Mouse (Mus musculus): ENCODE measurements at regions not wholly inside any gene's neighbourhood (a gene's known extent, or its start where the extent isn't known, plus 50 kb on each side); places are given as distances from the start of the nearest gene placed in this dataset.

GRCm38 (mm10) chr11:84634990-84635389 lies 109.7 kb upstream of the Lhx1 start:
- H3K4me2 ChIP-seq (replicated peaks), result no peak overlapping the region
- no peak overlapping the region for H3K4me3 ChIP-seq (replicated peaks)
- no peaks in the 10 kb centered on the region for H3K36me3 ChIP-seq
- no peaks in the 10 kb centered on the region for H3K9me3 ChIP-seq (replicated peaks)
- ATAC-seq (ENCODE audit: insufficient number of reproducible peaks, low FRiP score, low TSS enrichment, low read depth), result no peak
- 25% methylated on average over 3 of the region's 4 CpGs for WGBS
- no peaks in the 10 kb centered on the region for H3K4me1 ChIP-seq
- H3K27ac ChIP-seq (replicated peaks), result no peak overlapping the region
- no peak overlapping the region for H3K9ac ChIP-seq
- peaks cover 31% of the 10 kb centered on the region for H3K27me3 ChIP-seq

GRCm38 (mm10) chr11:84633300-84633699 lies 108.0 kb upstream of the Lhx1 start:
- Histone ChIP-seq H3K27ac (replicated peaks) (no peak overlapping the region), H3K9ac (no peak overlapping the region), H3K4me3 (replicated peaks) (no peak overlapping the region), H3K4me1 (no peaks in the 10 kb centered on the region), H3K9me3 (replicated peaks) (no peaks in the 10 kb centered on the region), H3K27me3 (peaks cover 16% of the 10 kb centered on the region), H3K36me3 (no peaks in the 10 kb centered on the region), H3K4me2 (replicated peaks) (no peak overlapping the region)
- WGBS, result 47% methylated on average over 8 of the region's 8 CpGs
- no peak for ATAC-seq (ENCODE audit: insufficient number of reproducible peaks, low FRiP score, low TSS enrichment, low read depth)

- no peak overlapping the region for H3K4me2 ChIP-seq (replicated peaks)
- no peaks in the 10 kb centered on the region for H3K9me3 ChIP-seq (replicated peaks)
- 37% methylated on average over 2 of the region's 2 CpGs for WGBS
- no peak overlapping the region for H3K9ac ChIP-seq
- no peak overlapping the region for H3K4me3 ChIP-seq (replicated peaks)
- no peak overlapping the region for H3K27ac ChIP-seq (replicated peaks)
- H3K36me3 ChIP-seq, result no peaks in the 10 kb centered on the region
- peaks cover 4% of the 10 kb centered on the region; the same call in 1 of the 2 replicates for H3K27me3 ChIP-seq
- 0 out of 2 replicates have a peak, but pooled peaks cover 8% of the 10 kb centered on the region for H3K4me1 ChIP-seq
- no peak for ATAC-seq (ENCODE audit: insufficient number of reproducible peaks, low FRiP score, low TSS enrichment, low read depth)
These were observed 102.8 kb upstream of the Lhx1 start for GRCm38 (mm10) chr11:84628111-84628510.

GRCm38 (mm10) chr11:84627685-84628084 lies 102.3 kb upstream of the Lhx1 start:
- 0 out of 2 replicates have a peak, but pooled peaks cover 8% of the 10 kb centered on the region for H3K4me1 ChIP-seq
- H3K36me3 ChIP-seq, result no peaks in the 10 kb centered on the region
- no peak overlapping the region for H3K4me3 ChIP-seq (replicated peaks)
- WGBS, result 60% methylated on average over 11 of the region's 11 CpGs
- ATAC-seq (ENCODE audit: insufficient number of reproducible peaks, low FRiP score, low TSS enrichment, low read depth), result no peak
- H3K9ac ChIP-seq, result no peak overlapping the region
- no peaks in the 10 kb centered on the region for H3K9me3 ChIP-seq (replicated peaks)
- no peak overlapping the region for H3K27ac ChIP-seq (replicated peaks)
- no peak overlapping the region for H3K4me2 ChIP-seq (replicated peaks)
- peaks cover 4% of the 10 kb centered on the region; the same call in 1 of the 2 replicates for H3K27me3 ChIP-seq

- Histone ChIP-seq H3K9ac (no peak overlapping the region), H3K36me3 (no peaks in the 10 kb centered on the region), H3K27me3 (peaks cover 4% of the 10 kb centered on the region; the same call in 1 of the 2 replicates), H3K4me3 (replicated peaks) (no peak overlapping the region), H3K4me1 (0 out of 2 replicates have a peak, but pooled peaks cover 8% of the 10 kb centered on the region), H3K27ac (replicated peaks) (no peak overlapping the region), H3K9me3 (replicated peaks) (no peaks in the 10 kb centered on the region), H3K4me2 (replicated peaks) (no peak overlapping the region)
- WGBS, result 65% methylated on average over 2 of the region's 2 CpGs
- ATAC-seq (ENCODE audit: insufficient number of reproducible peaks, low FRiP score, low TSS enrichment, low read depth), result no peak
These were observed 101.9 kb upstream of the Lhx1 start for GRCm38 (mm10) chr11:84627259-84627658.

DNA sequence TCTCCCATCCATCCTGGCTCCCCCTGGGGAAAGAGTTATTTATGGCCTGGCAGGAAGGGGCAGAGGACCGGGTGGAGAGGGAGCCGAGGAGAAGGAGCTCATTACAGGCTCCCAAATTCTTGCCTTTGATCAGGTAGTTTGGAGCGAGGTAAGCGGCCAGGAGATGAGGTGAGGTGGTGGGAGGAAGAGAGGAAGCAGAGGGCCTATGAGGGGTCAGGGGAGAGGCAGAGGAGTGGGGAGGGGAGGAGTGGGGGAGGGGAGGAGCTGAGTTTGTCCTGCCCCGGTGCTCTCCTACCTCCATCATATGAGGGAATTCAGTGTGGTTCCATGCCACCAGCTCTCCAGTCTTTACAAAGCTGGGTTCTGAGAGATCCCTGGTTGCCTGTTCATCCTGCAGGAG lies 98.8 kb upstream of the Lhx1 start:
- WGBS, result 7% methylated on average over 5 of the region's 5 CpGs
- Histone ChIP-seq H3K4me1 (0 out of 2 replicates have a peak, but pooled peaks cover 8% of the 10 kb centered on the region), H3K27ac (replicated peaks) (no peak overlapping the region), H3K36me3 (no peaks in the 10 kb centered on the region), H3K27me3 (no peaks in the 10 kb centered on the region), H3K9me3 (replicated peaks) (no peaks in the 10 kb centered on the region), H3K4me3 (replicated peaks) (no peak overlapping the region), H3K4me2 (replicated peaks) (no peak overlapping the region), H3K9ac (no peak overlapping the region)
- no peak for ATAC-seq (ENCODE audit: insufficient number of reproducible peaks, low FRiP score, low TSS enrichment, low read depth)

DNA sequence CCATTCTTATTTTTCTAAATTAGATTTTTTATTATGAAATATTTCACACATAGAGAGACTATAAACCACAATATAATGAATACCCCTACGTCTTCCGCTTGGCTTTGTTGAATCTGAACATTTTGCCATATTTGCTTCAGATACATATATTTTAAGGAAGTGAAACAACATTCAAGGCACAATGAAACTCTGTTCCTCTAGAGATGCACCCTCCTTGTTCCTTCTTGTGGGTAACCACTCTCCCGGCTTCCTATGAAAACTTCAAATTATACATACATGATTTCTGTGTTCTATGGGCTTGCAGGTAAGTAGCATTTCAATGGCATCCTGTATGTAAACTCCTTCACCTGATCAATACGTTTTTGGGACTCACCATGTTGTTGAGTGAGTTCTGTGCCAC lies 94.4 kb upstream of the Lhx1 start:
- 83% methylated on average over 4 of the region's 4 CpGs for WGBS
- Histone ChIP-seq H3K36me3 (no peaks in the 10 kb centered on the region), H3K4me3 (replicated peaks) (no peak overlapping the region), H3K4me1 (no peaks in the 10 kb centered on the region), H3K27ac (replicated peaks) (no peak overlapping the region), H3K27me3 (no peaks in the 10 kb centered on the region), H3K4me2 (replicated peaks) (no peak overlapping the region), H3K9ac (no peak overlapping the region), H3K9me3 (replicated peaks) (no peaks in the 10 kb centered on the region)
- ATAC-seq (ENCODE audit: insufficient number of reproducible peaks, low FRiP score, low TSS enrichment, low read depth), result no peak

DNA sequence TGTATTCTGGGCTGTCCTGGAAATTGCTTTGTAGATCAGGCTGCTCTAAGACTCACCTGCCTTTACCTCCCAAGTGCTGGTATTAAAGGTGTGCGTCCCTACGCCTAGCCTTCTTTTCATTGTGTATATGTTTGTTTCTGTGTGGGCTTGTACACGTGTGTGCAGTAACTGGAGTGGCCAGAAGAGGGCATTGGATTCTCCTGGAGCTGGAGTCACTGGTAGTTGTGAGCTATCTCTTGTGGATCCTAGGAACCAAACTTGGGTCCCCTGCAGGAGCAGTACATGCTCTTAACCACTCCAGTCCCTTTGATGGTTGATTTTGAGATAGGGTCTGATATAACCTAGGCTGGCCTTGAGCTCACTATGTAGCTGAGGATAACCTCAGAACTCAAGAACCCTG lies 93.2 kb upstream of the Lhx1 start:
- H3K9me3 ChIP-seq (replicated peaks), result no peaks in the 10 kb centered on the region
- no peaks in the 10 kb centered on the region for H3K36me3 ChIP-seq
- H3K27ac ChIP-seq (replicated peaks), result no peak overlapping the region
- no peak for ATAC-seq (ENCODE audit: insufficient number of reproducible peaks, low FRiP score, low TSS enrichment, low read depth)
- 84% methylated on average over 3 of the region's 3 CpGs for WGBS
- no peak overlapping the region for H3K9ac ChIP-seq
- no peak overlapping the region for H3K4me3 ChIP-seq (replicated peaks)
- no peaks in the 10 kb centered on the region for H3K27me3 ChIP-seq
- no peak overlapping the region for H3K4me2 ChIP-seq (replicated peaks)
- H3K4me1 ChIP-seq, result no peaks in the 10 kb centered on the region

GRCm38 (mm10) chr11:84612982-84613720 lies 87.8 kb upstream of the Lhx1 start:
- WGBS, result 72% methylated on average over 9 of the region's 9 CpGs
- no peak overlapping the region for H3K4me3 ChIP-seq (replicated peaks)
- no peak for ATAC-seq (ENCODE audit: insufficient number of reproducible peaks, low FRiP score, low TSS enrichment, low read depth)
- no peaks in the 10 kb centered on the region for H3K9me3 ChIP-seq (replicated peaks)
- no peak overlapping the region for H3K27ac ChIP-seq (replicated peaks)
- H3K9ac ChIP-seq, result no peak overlapping the region
- H3K4me1 ChIP-seq, result no peaks in the 10 kb centered on the region
- no peak overlapping the region for H3K4me2 ChIP-seq (replicated peaks)
- H3K27me3 ChIP-seq, result no peaks in the 10 kb centered on the region
- no peaks in the 10 kb centered on the region for H3K36me3 ChIP-seq

GRCm38 (mm10) chr11:84611625-84611879 lies 86.2 kb upstream of the Lhx1 start:
- H3K4me1 ChIP-seq, result no peaks in the 10 kb centered on the region
- H3K4me2 ChIP-seq (replicated peaks), result no peak overlapping the region
- WGBS, result 55% methylated on average over 4 of the region's 4 CpGs
- no peak overlapping the region for H3K4me3 ChIP-seq (replicated peaks)
- H3K36me3 ChIP-seq, result no peaks in the 10 kb centered on the region
- no peak overlapping the region for H3K9ac ChIP-seq
- H3K27me3 ChIP-seq, result peaks cover 2% of the 10 kb centered on the region
- no peak for ATAC-seq (ENCODE audit: insufficient number of reproducible peaks, low FRiP score, low TSS enrichment, low read depth)
- H3K9me3 ChIP-seq (replicated peaks), result no peaks in the 10 kb centered on the region
- H3K27ac ChIP-seq (replicated peaks), result no peak overlapping the region

GRCm38 (mm10) chr11:84610774-84611624 lies 85.7 kb upstream of the Lhx1 start:
- WGBS, result 64% methylated on average over 7 of the region's 7 CpGs
- Histone ChIP-seq H3K36me3 (no peaks in the 10 kb centered on the region), H3K4me2 (replicated peaks) (no peak overlapping the region), H3K9me3 (replicated peaks) (no peaks in the 10 kb centered on the region), H3K27me3 (peaks cover 2% of the 10 kb centered on the region), H3K4me1 (no peaks in the 10 kb centered on the region), H3K4me3 (replicated peaks) (no peak overlapping the region), H3K9ac (no peak overlapping the region), H3K27ac (replicated peaks) (no peak overlapping the region)
- ATAC-seq (ENCODE audit: insufficient number of reproducible peaks, low FRiP score, low TSS enrichment, low read depth), result no peak
